Mouse (Mus musculus) MEL (cell line): ENCODE measurements around the gene Stk11ip. TPM values are rescaled to one million over a fixed set of nuclear protein-coding genes. Genes with fewer than 3 reads are reported as not detected.

Experiments
- DNase-seq: peaks from one replicate; pipeline ENCODE4 v3.0.0; 2011; ENCODE audit warnings: low read depth, low spot score
- H3K27ac ChIP-seq: 2 replicates; pipeline ENCODE4 v1.5.1; 2012; ENCODE audit warnings: low read depth, mild to moderate bottlenecking, control low read depth, low read length, moderate library complexity; ENCODE audit not compliant: control insufficient read depth
- H3K27me3 ChIP-seq, 2 experiments: fragments of 150-350 bp in 1 of 2; sonication (generic) in 1 of 2; 2 replicates each; pipeline ENCODE4 v1.6.1; 2012; ENCODE audit warnings: low read length in 2 of 2, mild to moderate bottlenecking in 2 of 2, improper control_type of control experiment in 1 of 2, moderate library complexity in 1 of 2; ENCODE audit not compliant: insufficient read depth in 2 of 2, control insufficient read depth in 1 of 2
- H3K36me3 ChIP-seq, 2 experiments: 2 replicates each; pipeline ENCODE4 v1.6.1; 2012 to 2014; ENCODE audit warnings: low read length in 2 of 2, improper control_type of control experiment in 1 of 2, inconsistent platforms in 1 of 2, mild to moderate bottlenecking in 1 of 2; ENCODE audit not compliant: insufficient read depth in 2 of 2, control insufficient read depth in 1 of 2
- H3K4me1 ChIP-seq, 2 experiments: fragments of 150-350 bp in 1 of 2; sonication (generic) in 1 of 2; 2 replicates each; pipeline ENCODE4 v1.6.1; 2012; ENCODE audit warnings: low read length in 2 of 2, improper control_type of control experiment in 1 of 2, mild to moderate bottlenecking in 1 of 2; ENCODE audit not compliant: insufficient read depth in 2 of 2, control insufficient read depth in 1 of 2
- H3K4me3 ChIP-seq, 2 experiments: fragments of 150-350 bp in 1 of 2; sonication (generic) in 1 of 2; 2 replicates each; pipeline ENCODE4 v1.5.1; 2012; ENCODE audit warnings: low read depth in 2 of 2, low read length in 2 of 2, mild to moderate bottlenecking in 2 of 2, moderate library complexity in 2 of 2, control low read depth in 1 of 2, improper control_type of control experiment in 1 of 2; ENCODE audit not compliant: control insufficient read depth in 1 of 2, insufficient read depth in 1 of 2
- H3K79me2 ChIP-seq: 2 replicates; pipeline ENCODE4 v1.6.1; 2012; ENCODE audit warnings: mild to moderate bottlenecking, low read length, moderate library complexity; ENCODE audit not compliant: control insufficient read depth, poor library complexity, insufficient read depth
- H3K9ac ChIP-seq: 2 replicates; pipeline ENCODE4 v1.6.1; 2012; ENCODE audit warnings: low read depth, mild to moderate bottlenecking, control low read depth, low read length, moderate library complexity; ENCODE audit not compliant: control insufficient read depth, poor library complexity, severe bottlenecking
- H3K9me3 ChIP-seq: fragments of 150-350 bp; sonication (generic); replicated peaks from 2 replicates; pipeline ENCODE4 v1.6.1; 2012; ENCODE audit warnings: mild to moderate bottlenecking, low read length, improper control_type of control experiment, moderate library complexity; ENCODE audit not compliant: insufficient read depth
- BHLHE40 ChIP-seq: IDR thresholded peaks from 2 replicates; pipeline ENCODE4 v1.6.1; 2012; ENCODE audit warnings: low read depth, mild to moderate bottlenecking, inconsistent platforms, low read length, improper control_type of control experiment, borderline replicate concordance
- CHD2 ChIP-seq: IDR thresholded peaks from 2 replicates; pipeline ENCODE4 v1.6.1; 2011; ENCODE audit warnings: low read length, improper control_type of control experiment
- CTCF ChIP-seq, 3 experiments: IDR thresholded peaks in 2 of 3; conservative IDR thresholded peaks in 1 of 3; 2 replicates each; pipeline ENCODE4 v1.5.1; 2011 to 2012; ENCODE audit warnings: low read length in 3 of 3, low read depth in 2 of 3, mild to moderate bottlenecking in 2 of 3, improper control_type of control experiment in 1 of 3, inconsistent platforms in 1 of 3, mixed read lengths in 1 of 3, moderate library complexity in 1 of 3; ENCODE audit not compliant: control insufficient read depth in 1 of 3, insufficient read depth in 1 of 3, poor library complexity in 1 of 3, severe bottlenecking in 1 of 3
- E2F4 ChIP-seq: IDR thresholded peaks from 2 replicates; pipeline ENCODE4 v1.6.1; 2011; ENCODE audit warnings: low read depth, low read length, improper control_type of control experiment, borderline replicate concordance
- ELF1 ChIP-seq: IDR thresholded peaks from 2 replicates; pipeline ENCODE4 v1.6.1; 2014; ENCODE audit warnings: low read depth, mild to moderate bottlenecking, inconsistent platforms, low read length, improper control_type of control experiment, moderate library complexity
- EP300 ChIP-seq, 2 experiments: IDR thresholded peaks; 2 replicates each; pipeline ENCODE4 v1.6.1; 2011; ENCODE audit warnings: improper control_type of control experiment in 2 of 2, low read length in 2 of 2, low read depth in 1 of 2, mild to moderate bottlenecking in 1 of 2
- ETS1 ChIP-seq: IDR thresholded peaks from 2 replicates; pipeline ENCODE4 v1.6.1; 2012; ENCODE audit warnings: low read depth, mild to moderate bottlenecking, inconsistent platforms, low read length, improper control_type of control experiment, moderate library complexity
- GATA1 ChIP-seq: IDR thresholded peaks from 2 replicates; pipeline ENCODE4 v1.6.1; 2011; ENCODE audit warnings: low read depth, low read length, improper control_type of control experiment
- JUND ChIP-seq: IDR thresholded peaks from 2 replicates; pipeline ENCODE4 v1.6.1; 2011; ENCODE audit warnings: low read depth, mild to moderate bottlenecking, improper control_type of control experiment, low read length
- KAT2A ChIP-seq: conservative IDR thresholded peaks from 2 replicates; pipeline ENCODE4 v1.6.1; 2012; ENCODE audit warnings: low read depth, low read length, improper control_type of control experiment, inconsistent platforms
- MAFK ChIP-seq: IDR thresholded peaks from 2 replicates; pipeline ENCODE4 v1.6.1; 2011; ENCODE audit warnings: low read depth, mild to moderate bottlenecking, low read length, improper control_type of control experiment, borderline replicate concordance
- MYB ChIP-seq: IDR thresholded peaks from 2 replicates; pipeline ENCODE4 v1.6.1; 2011; ENCODE audit warnings: mild to moderate bottlenecking, low read depth, low read length, improper control_type of control experiment
- POLR2AphosphoS2 ChIP-seq: IDR thresholded peaks from 2 replicates; pipeline ENCODE4 v1.6.1; 2011; ENCODE audit warnings: low read length, improper control_type of control experiment
- POLR2AphosphoS5 ChIP-seq: IDR thresholded peaks from 2 replicates; pipeline ENCODE4 v1.6.1; 2012; ENCODE audit warnings: low read depth, borderline replicate concordance, mild to moderate bottlenecking, inconsistent platforms, low read length, moderate library complexity, mixed read lengths
- RAD21 ChIP-seq: IDR thresholded peaks from 2 replicates; pipeline ENCODE4 v1.6.1; 2011; ENCODE audit warnings: mild to moderate bottlenecking, low read depth, low read length, improper control_type of control experiment
- RCOR1 ChIP-seq: IDR thresholded peaks from 2 replicates; pipeline ENCODE4 v1.6.1; 2012; ENCODE audit warnings: low read depth, mild to moderate bottlenecking, inconsistent platforms, low read length, improper control_type of control experiment
- SIN3A ChIP-seq: IDR thresholded peaks from 2 replicates; pipeline ENCODE4 v1.6.1; 2012; ENCODE audit warnings: low read length, improper control_type of control experiment, inconsistent platforms
- TAL1 ChIP-seq: IDR thresholded peaks from 2 replicates; pipeline ENCODE4 v1.6.1; 2012; ENCODE audit warnings: mild to moderate bottlenecking, inconsistent platforms, low read length, moderate library complexity, mixed read lengths
- TCF12 ChIP-seq: IDR thresholded peaks from 2 replicates; pipeline ENCODE4 v1.6.1; 2014; ENCODE audit warnings: low read depth, mild to moderate bottlenecking, inconsistent platforms, low read length, improper control_type of control experiment, moderate library complexity
- USF2 ChIP-seq, 2 experiments: IDR thresholded peaks; 2 replicates each; pipeline ENCODE4 v1.6.1; 2011 to 2012; ENCODE audit warnings: improper control_type of control experiment in 2 of 2, low read length in 2 of 2, borderline replicate concordance in 1 of 2, inconsistent platforms in 1 of 2, low read depth in 1 of 2, mild to moderate bottlenecking in 1 of 2; ENCODE audit not compliant: insufficient read depth in 1 of 2
- ZNF384 ChIP-seq: IDR thresholded peaks from 2 replicates; pipeline ENCODE4 v1.6.1; 2012; ENCODE audit warnings: low read depth, mild to moderate bottlenecking, inconsistent platforms, low read length, improper control_type of control experiment
- polyA plus RNA-seq, 2 experiments: library from polyadenylated mRNA; stranded (reverse) in 1 of 2; unstranded in 1 of 2; fragments of >175 nt in 1 of 2; fragments of >200 nt in 1 of 2; gene quantifications; 2 replicates each; pipeline versions ENCODE4 v1.2.1 to v1.2.4; 2012; ENCODE audit warnings: low replicate concordance in 2 of 2, low read depth in 1 of 2; ENCODE audit not compliant: insufficient read length in 2 of 2, insufficient read depth in 1 of 2, missing spikeins in 1 of 2
- total RNA-seq: library from RNA; depleted of rRNA; stranded (reverse); fragments of 300-350 nt; gene quantifications from 2 replicates; pipeline ENCODE4 v1.2.3, GENCODE M21; 2012

The Stk11ip gene
- total and polyA plus RNA-seq, 3 experiments: 10.2 to 29.4 TPM; not detected in 1

GRCm38 (mm10) chr1:75503651-75503980, 17.7 kb upstream of the Stk11ip start:
- Histone ChIP-seq H3K36me3 (no peaks in the 10 kb centered on the region), H3K9me3 (no peaks in the 10 kb centered on the region), H3K79me2 (no peaks in the 10 kb centered on the region), H3K27me3 (no peaks in the 10 kb centered on the region), H3K9ac (no peak overlapping the region), H3K27ac (no peak overlapping the region), H3K4me1 (no peaks in the 10 kb centered on the region), H3K4me3 (no peak overlapping the region)
- no peak for DNase-seq
- no peak for TF ChIP-seq MYB
- no peak for TF ChIP-seq RCOR1
- TF ChIP-seq CTCF (IDR thresholded peaks at IDR 0.05 in 2 of 3, conservative IDR thresholded peaks at IDR 0.05 in 1 of 3; ENCODE audit: control insufficient read depth in 1 of 3, insufficient read depth in 1 of 3, low read depth in 2 of 3, low read length in 3 of 3, poor library complexity in 1 of 3, severe bottlenecking in 1 of 3): no peak
- no peak for TF ChIP-seq E2F4
- TF ChIP-seq POLR2AphosphoS2: no peak
- TF ChIP-seq TCF12: no peak
- TF ChIP-seq ZNF384: no peak
- no peak for TF ChIP-seq EP300 (IDR thresholded peaks at IDR 0.05; ENCODE audit: low read depth in 1 of 2, low read length in 2 of 2)
- TF ChIP-seq BHLHE40: no peak
- TF ChIP-seq JUND: no peak
- TF ChIP-seq RAD21: no peak
- no peak for TF ChIP-seq ETS1
- no peak for TF ChIP-seq SIN3A
- no peak for TF ChIP-seq ELF1
- no peak for TF ChIP-seq GATA1
- TF ChIP-seq KAT2A: no peak
- no peak for TF ChIP-seq POLR2AphosphoS5

DNA sequence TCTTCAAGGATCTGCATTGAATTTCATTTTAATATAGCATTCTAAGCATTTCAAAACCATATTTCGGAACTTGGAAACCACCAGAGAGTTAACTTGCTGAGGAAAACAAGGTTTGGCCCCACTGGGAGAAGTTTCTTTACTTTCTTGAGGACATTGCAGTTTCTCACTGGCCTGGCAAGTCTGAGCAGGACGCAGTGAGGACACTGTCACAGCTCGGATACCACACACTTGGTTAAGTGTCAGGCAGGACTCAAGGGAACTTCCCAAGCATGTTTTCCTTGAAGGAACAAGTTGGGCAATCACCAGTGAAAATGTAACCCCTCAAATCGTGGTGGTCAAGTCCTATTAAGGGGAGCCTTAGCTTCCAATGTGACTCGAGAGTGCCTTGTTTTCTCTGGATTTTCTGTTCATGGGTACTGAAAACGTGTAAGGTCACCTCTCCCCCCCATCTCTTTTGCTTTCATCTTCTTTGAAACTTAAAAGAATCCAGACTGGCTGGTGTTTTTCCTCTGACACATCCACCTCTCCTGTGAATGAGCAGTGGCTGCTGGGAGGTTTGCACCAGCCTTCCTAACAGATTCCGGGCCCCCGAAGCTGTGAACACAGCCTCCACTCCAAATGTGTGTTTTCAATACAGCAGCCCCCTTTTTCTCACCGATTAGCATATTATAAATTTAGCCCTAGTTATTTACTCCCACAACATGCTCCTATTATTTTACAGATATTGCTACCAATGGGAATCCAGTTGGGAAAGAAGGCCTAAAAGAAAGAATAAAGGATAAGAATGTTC, 16.9 kb upstream of the Stk11ip start:
- Histone ChIP-seq H3K9ac (no peak overlapping the region), H3K79me2 (no peaks in the 10 kb centered on the region), H3K4me1 (no peaks in the 10 kb centered on the region), H3K9me3 (no peaks in the 10 kb centered on the region), H3K4me3 (no peak overlapping the region), H3K27me3 (no peaks in the 10 kb centered on the region), H3K36me3 (no peaks in the 10 kb centered on the region), H3K27ac (no peak overlapping the region)
- DNase-seq: no peak
- no peak for TF ChIP-seq SIN3A
- TF ChIP-seq USF2 (IDR thresholded peaks at IDR 0.05; ENCODE audit: borderline replicate concordance in 1 of 2, insufficient read depth in 1 of 2, low read depth in 1 of 2, low read length in 2 of 2): no peak
- no peak for TF ChIP-seq MAFK
- TF ChIP-seq TAL1: no peak
- TF ChIP-seq POLR2AphosphoS5: no peak
- TF ChIP-seq CHD2: no peak
- TF ChIP-seq GATA1: no peak
